Comparison of ENCODE assay signal across 7 mouse cellular contexts in the genomic region with DNA sequence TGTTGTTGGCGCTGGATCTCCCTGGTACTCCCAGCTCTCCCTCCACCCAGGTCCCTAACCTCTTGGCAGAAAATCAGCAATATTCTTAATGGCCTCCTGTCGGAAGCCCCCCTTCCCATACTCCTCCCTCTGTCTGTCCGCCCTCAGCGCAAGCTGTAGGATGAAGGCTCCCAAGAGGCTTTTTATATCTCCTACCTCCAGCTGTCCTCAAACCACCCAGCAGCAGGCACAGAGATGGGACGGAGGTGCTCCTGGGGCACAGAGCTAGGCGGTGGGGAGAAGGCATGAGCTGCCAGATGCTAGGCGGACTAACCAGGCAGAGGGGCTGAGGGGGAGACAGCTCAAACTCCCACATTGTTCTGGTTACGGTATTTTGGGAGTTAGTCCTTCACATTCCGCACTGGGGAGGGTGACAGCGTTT. TPM values are rescaled to one million over a fixed set of nuclear protein-coding genes. Genes with fewer than 3 reads are reported as not detected.
A peak's percentile ranks its signal among the peaks of the same experiment; 100 is the strongest.
DNase-seq lines count a peak whose midpoint lies in the region; ATAC-seq and TF ChIP-seq lines count a peak whose summit lies in the region.

No protein-coding gene starts in this region.

- H3K79me2 ChIP-seq in liver, adult 2 months (ENCODE audit: control insufficient read depth, insufficient read depth, low read length), result peaks cover 43% of the 10 kb centered on the region

- TF ChIP-seq POLR2A in liver, adult 2 months (IDR thresholded peaks at IDR 0.05; ENCODE audit: extremely low read depth, insufficient read depth, low read length), result no peak

- WGBS in liver, adult 2 months, result 56% methylated on average over 10 of the region's 10 CpGs
- WGBS in heart, postnatal 0 days, result 35% methylated on average over 10 of the region's 10 CpGs
- 45% methylated on average over 10 of the region's 10 CpGs for WGBS in liver, embryonic 12.5 days (ENCODE audit: insufficient replicate concordance)
- WGBS in stomach, embryonic 14.5 days, result 40% methylated on average over 10 of the region's 10 CpGs

- ATAC-seq in heart, postnatal 0 days (ENCODE audit: insufficient read depth, low read depth), result no peak
- no peak for ATAC-seq in liver, embryonic 12.5 days
- no peak for ATAC-seq in stomach, embryonic 14.5 days (ENCODE audit: insufficient number of reproducible peaks, insufficient read depth, low FRiP score, low read depth)
- ATAC-seq in megakaryocyte progenitor cell, adult 5-6 weeks (replicated peaks; ENCODE audit: poor library complexity), result no peak

- no peaks in the 10 kb centered on the region for H3K27me3 ChIP-seq in liver, adult 2 months (ENCODE audit: control insufficient read depth, insufficient read depth, low read length)
- H3K27me3 ChIP-seq in heart, postnatal 0 days (ENCODE audit: control insufficient read depth, insufficient read depth, low read length), result peaks cover 20% of the 10 kb centered on the region; the same call in 1 of the 2 replicates
- H3K27me3 ChIP-seq in liver, embryonic 12.5 days (replicated peaks), result peaks cover 71% of the 10 kb centered on the region
- no peaks in the 10 kb centered on the region for H3K27me3 ChIP-seq in stomach, embryonic 14.5 days (ENCODE audit: control insufficient read depth, insufficient read depth, low read length)

- TF ChIP-seq EP300 in heart, postnatal 0 days (IDR thresholded peaks at IDR 0.05; ENCODE audit: low read depth), result no peak

- H3K27ac ChIP-seq in liver, adult 2 months (replicated peaks; ENCODE audit: insufficient read depth, low read depth, low read length), result peak overlapping the region; percentile 68
- H3K27ac ChIP-seq in heart, postnatal 0 days (ENCODE audit: low read depth), result no peak overlapping the region
- H3K27ac ChIP-seq in liver, embryonic 12.5 days, result no peak overlapping the region
- H3K27ac ChIP-seq in stomach, embryonic 14.5 days (ENCODE audit: low read length), result no peak overlapping the region

- TF ChIP-seq CTCF in liver, adult 2 months (IDR thresholded peaks at IDR 0.05; ENCODE audit: low read depth, low read length), result no peak
- no peak for TF ChIP-seq CTCF in heart, postnatal 0 days (IDR thresholded peaks at IDR 0.05; ENCODE audit: low read depth)

- peak overlapping the region; percentile 69 for H3K9ac ChIP-seq in liver, adult 2 months (ENCODE audit: low read depth, low read length)
- H3K9ac ChIP-seq in heart, postnatal 0 days (replicated peaks; ENCODE audit: low read depth, low read length), result peak overlapping the region; percentile 27; the same call in 1 of the 2 replicates
- 0 out of 2 replicates have a peak overlapping the region, but pooled peaks have one; percentile 14 for H3K9ac ChIP-seq in liver, embryonic 12.5 days
- H3K9ac ChIP-seq in stomach, embryonic 14.5 days (replicated peaks; ENCODE audit: low read depth, low read length), result no peak overlapping the region

- H3K4me3 ChIP-seq in liver, adult 2 months (ENCODE audit: insufficient read depth, low read depth, low read length), result peak overlapping the region; percentile 37; the same call in 1 of the 2 replicates
- peak overlapping the region; percentile 11 for H3K4me3 ChIP-seq in heart, postnatal 0 days (ENCODE audit: low read depth, low read length)
- H3K4me3 ChIP-seq in liver, embryonic 12.5 days, result no peak overlapping the region
- no peak overlapping the region; the same call in 1 of the 2 replicates for H3K4me3 ChIP-seq in stomach, embryonic 14.5 days (ENCODE audit: low read depth, low read length)

- H3K4me2 ChIP-seq in heart, postnatal 0 days (ENCODE audit: low read depth, low read length), result peak overlapping the region; percentile 52
- H3K4me2 ChIP-seq in liver, embryonic 12.5 days, result peak overlapping the region; percentile 16
- peak overlapping the region; percentile 19 for H3K4me2 ChIP-seq in stomach, embryonic 14.5 days (replicated peaks; ENCODE audit: low read depth, low read length)

- no peaks in the 10 kb centered on the region for H3K36me3 ChIP-seq in liver, adult 2 months (ENCODE audit: control insufficient read depth, insufficient read depth, low read length)
- no peaks in the 10 kb centered on the region for H3K36me3 ChIP-seq in heart, postnatal 0 days (replicated peaks; ENCODE audit: control insufficient read depth, insufficient read depth, low read length)
- no peaks in the 10 kb centered on the region for H3K36me3 ChIP-seq in liver, embryonic 12.5 days
- H3K36me3 ChIP-seq in stomach, embryonic 14.5 days (ENCODE audit: control insufficient read depth, insufficient read depth, low read length), result no peaks in the 10 kb centered on the region

- no peak for DNase-seq in liver, adult 2 months (ENCODE audit: extremely low read depth, low read depth, low spot score)
- no peak for DNase-seq in liver
- no peak for DNase-seq in heart, postnatal 0 days (ENCODE audit: low spot score)
- no peak for DNase-seq in ovary, postnatal 14 days (ENCODE audit: low spot score)

- H3K9me3 ChIP-seq in heart, postnatal 0 days (replicated peaks; ENCODE audit: control insufficient read depth, low read length), result no peaks in the 10 kb centered on the region
- H3K9me3 ChIP-seq in liver, embryonic 12.5 days (replicated peaks), result no peaks in the 10 kb centered on the region
- no peaks in the 10 kb centered on the region for H3K9me3 ChIP-seq in stomach, embryonic 14.5 days (ENCODE audit: control insufficient read depth, low read depth, low read length)

- peaks cover 45% of the 10 kb centered on the region for H3K4me1 ChIP-seq in liver, adult 2 months (ENCODE audit: control insufficient read depth, insufficient read depth, low read length)
- peaks cover 18% of the 10 kb centered on the region for H3K4me1 ChIP-seq in heart, postnatal 0 days (ENCODE audit: control insufficient read depth, insufficient read depth)
- peaks cover 89% of the 10 kb centered on the region for H3K4me1 ChIP-seq in liver, embryonic 12.5 days
- peaks cover 63% of the 10 kb centered on the region for H3K4me1 ChIP-seq in stomach, embryonic 14.5 days (ENCODE audit: control insufficient read depth, insufficient read depth, low read length)

RNA-seq across cellular contexts. Expression of a gene that starts 3.2 kb away (rescaled TPM):
- total RNA-seq in liver, adult 2 months (2014; rRNA removed), result 430 and 630 TPM in 2 replicates
- 55.2 and 213 TPM in 2 replicates for polyA plus RNA-seq in liver, adult 2 months (2012; rRNA removed)
- 140 and 238 TPM in 2 replicates for total RNA-seq in heart, postnatal 0 days (2014; rRNA removed; ENCODE audit: low replicate concordance)
- 35.4 and 35.7 TPM in 2 replicates for polyA plus RNA-seq in heart, postnatal 0 days (2015; fragmentation: Nextera tagmentation; extraction: Ambion mirVana)
- 17.8 and 18.5 TPM in 2 replicates for polyA plus RNA-seq in liver, embryonic 12.5 days (2016; fragmentation: Nextera tagmentation; extraction: Ambion mirVana)
- 80.6 and 83.2 TPM in 2 replicates for polyA plus RNA-seq in stomach, embryonic 14.5 days (2014; fragmentation: Nextera tagmentation; extraction: Ambion mirVana)
- 6.2 and 7.3 TPM in 2 replicates for total RNA-seq in megakaryocyte progenitor cell, adult 5-6 weeks (2015)
- total RNA-seq in megakaryocyte progenitor cell, adult 5-6 weeks (2017), result 2.9 and 3.2 TPM in 2 replicates

Comparison
In these comparisons a context has a peak if more than half of its experiments do, and no peak if none do; other contexts are left out.
1. H3K4me3 ChIP-seq: peak in liver, adult 2 months (single experiment) and heart, postnatal 0 days (single experiment); none in liver, embryonic 12.5 days (single experiment) and stomach, embryonic 14.5 days (single experiment).
2. Peak in every context shown above with its lines, with median percentiles within 50 percentile points of each other: H3K4me2 ChIP-seq.